Mouse (Mus musculus): Measurements from ENCODE around the gene Zcwpw1.
A peak's percentile ranks its signal among the peaks of the same experiment; 100 is the strongest.

The Zcwpw1 gene

GRCm38 (mm10) chr5:137785164-137786031 lies 2.2 kb upstream of the Zcwpw1 start:
- DNase-seq (ENCODE audit: low spot score): peak; percentile 15

GRCm38 (mm10) chr5:137786109-137786942 lies 1.3 kb upstream of the Zcwpw1 start:
- peak; percentile 96 for DNase-seq (ENCODE audit: low spot score)

GRCm38 (mm10) chr5:137788171-137788570 lies 573 bp downstream of the Zcwpw1 start:
- DNase-seq (ENCODE audit: low spot score): no peak

- DNase-seq (ENCODE audit: low spot score): no peak
Observed at GRCm38 (mm10) chr5:137788946-137789531, 1.4 kb downstream of the Zcwpw1 start.

- DNase-seq (ENCODE audit: low spot score): no peak
Observed at GRCm38 (mm10) chr5:137791553-137791952, 4.0 kb downstream of the Zcwpw1 start.

GRCm38 (mm10) chr5:137796606-137797005 lies 9.0 kb downstream of the Zcwpw1 start:
- DNase-seq (ENCODE audit: low spot score): no peak

- DNase-seq (ENCODE audit: low spot score): no peak
Observed at GRCm38 (mm10) chr5:137800917-137801316, 13.3 kb downstream of the Zcwpw1 start.

GRCm38 (mm10) chr5:137806158-137806557 lies 18.6 kb downstream of the Zcwpw1 start:
- no peak for DNase-seq (ENCODE audit: low spot score)

GRCm38 (mm10) chr5:137808316-137808715 lies 20.7 kb downstream of the Zcwpw1 start:
- no peak for DNase-seq (ENCODE audit: low spot score)

- no peak for DNase-seq (ENCODE audit: low spot score)
Observed at GRCm38 (mm10) chr5:137817466-137818222, 30.0 kb downstream of the Zcwpw1 start.

GRCm38 (mm10) chr5:137822126-137822525 lies 34.5 kb downstream of the Zcwpw1 start:
- DNase-seq (ENCODE audit: low spot score): no peak

- no peak for DNase-seq (ENCODE audit: low spot score)
Observed at GRCm38 (mm10) chr5:137822602-137823001, 35.0 kb downstream of the Zcwpw1 start.

- no peak for DNase-seq (ENCODE audit: low spot score)
Observed at GRCm38 (mm10) chr5:137823455-137824045, 36.0 kb downstream of the Zcwpw1 start.

GRCm38 (mm10) chr5:137825030-137825429 lies 37.4 kb downstream of the Zcwpw1 start:
- no peak for DNase-seq (ENCODE audit: low spot score)

- no peak for DNase-seq (ENCODE audit: low spot score)
Observed at GRCm38 (mm10) chr5:137825971-137826370, 38.4 kb downstream of the Zcwpw1 start.

GRCm38 (mm10) chr5:137826421-137826820 lies 38.8 kb downstream of the Zcwpw1 start:
- no peak for DNase-seq (ENCODE audit: low spot score)

GRCm38 (mm10) chr5:137828694-137829093 lies 41.1 kb downstream of the Zcwpw1 start:
- DNase-seq (ENCODE audit: low spot score): no peak

- DNase-seq (ENCODE audit: low spot score): no peak
Observed at GRCm38 (mm10) chr5:137830238-137830637, 42.6 kb downstream of the Zcwpw1 start.

- DNase-seq (ENCODE audit: low spot score): no peak
Observed at GRCm38 (mm10) chr5:137831106-137831505, 43.5 kb downstream of the Zcwpw1 start.

- no peak for DNase-seq (ENCODE audit: low spot score)
Observed at GRCm38 (mm10) chr5:137831506-137831905, 43.9 kb downstream of the Zcwpw1 start.

GRCm38 (mm10) chr5:137833500-137833899 lies 45.9 kb downstream of the Zcwpw1 start:
- no peak for DNase-seq (ENCODE audit: low spot score)
